Mouse (Mus musculus) left cerebral cortex, postnatal 36 days (tissue): ENCODE data around the gene Adcy7. TPM values are rescaled to one million over a fixed set of nuclear protein-coding genes. Genes with fewer than 3 reads are reported as not detected.

Experiments used
- DNase-seq, 2 experiments: peaks; one replicate each; pipeline ENCODE4 v3.0.0; 2021 to 2022; ENCODE audit warnings: low spot score in 2 of 2, mixed read lengths in 1 of 2
- intact Hi-C: fragments of 180-260 bp; cut with DNase I; formaldehyde crosslinking; loops from one replicate; pipeline ENCODE4 v1.15.1; 2025
- total RNA-seq, 2 experiments: library from RNA; stranded (reverse); gene quantifications; 2 replicates each; pipeline ENCODE4 v1.2.3; 2021

Gene Adcy7
- total RNA-seq, 2 experiments from 2014 or later, result 4.7 TPM

DNA sequence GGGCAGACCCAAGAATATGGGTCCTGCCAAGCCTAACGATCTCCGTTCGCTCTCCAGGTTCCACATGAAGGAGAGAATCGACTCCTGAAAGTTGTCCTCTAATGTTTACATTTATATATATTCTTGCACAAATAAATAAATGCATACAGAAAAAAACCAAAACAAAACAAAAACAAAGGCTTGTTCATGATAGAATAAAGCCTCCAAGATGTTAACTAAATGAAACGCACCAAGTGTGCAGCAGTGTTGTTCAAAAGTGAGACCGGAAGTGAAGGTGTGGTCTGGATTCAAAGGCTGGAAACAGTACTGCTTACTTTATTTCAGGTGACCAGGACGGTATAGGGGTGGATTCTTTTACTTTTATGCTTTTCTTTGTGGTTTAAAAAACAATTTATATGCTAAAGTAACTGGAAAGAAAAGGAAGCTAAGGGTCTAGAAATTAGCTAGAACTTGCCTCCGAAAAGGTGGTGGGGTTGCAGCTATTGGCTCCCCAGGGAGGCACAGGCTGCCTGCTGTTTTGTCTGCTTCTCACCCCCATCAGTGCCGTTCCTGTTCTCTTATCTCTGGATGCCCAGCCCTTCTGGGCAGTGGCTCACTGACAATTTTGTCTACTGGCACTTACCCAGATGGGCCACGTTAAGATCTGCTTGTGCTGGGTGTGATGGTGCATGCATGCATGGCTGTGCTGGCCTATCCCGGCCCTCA is 90.4 kb downstream of the Adcy7 start:
- no peak for DNase-seq
- intact Hi-C loops, result loop anchor here (2.0 to 10.0 kb wide), 5 partner anchors 90 to 395 kb away; partner anchors contain the start of gene Nkd1

- DNase-seq, result no peak
- intact Hi-C loops, result loop anchor here (10.0 kb wide), 1 partner anchor 336 kb away; no protein-coding TSS in a partner anchor
Observed at GRCm38 (mm10) chr8:88369221-88369620, 97.0 kb downstream of the Adcy7 start.

DNA sequence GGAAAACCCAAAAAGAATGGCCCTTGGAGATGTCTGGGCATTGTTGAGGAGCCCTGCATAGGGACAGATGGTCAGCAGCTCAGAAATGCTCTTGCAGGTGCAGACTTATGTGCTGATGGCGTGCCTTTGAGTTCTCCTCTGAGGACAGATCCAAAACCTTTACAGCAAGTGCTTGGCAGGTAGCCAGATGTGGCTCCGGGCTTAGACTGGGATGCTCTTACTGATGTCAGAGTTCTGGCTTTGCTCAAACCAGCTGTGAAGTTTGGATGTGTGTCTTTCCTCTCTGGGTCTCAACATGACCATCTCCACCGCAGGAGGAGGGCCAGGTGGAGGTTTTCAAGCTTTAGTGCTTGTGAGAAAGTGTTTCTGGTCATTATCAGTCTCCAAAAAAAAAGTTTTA is 97.6 kb downstream of the Adcy7 start:
- no peak for DNase-seq
- intact Hi-C loops, result loop anchor here (10.0 kb wide), 1 partner anchor 335 kb away; no protein-coding TSS in a partner anchor

DNA sequence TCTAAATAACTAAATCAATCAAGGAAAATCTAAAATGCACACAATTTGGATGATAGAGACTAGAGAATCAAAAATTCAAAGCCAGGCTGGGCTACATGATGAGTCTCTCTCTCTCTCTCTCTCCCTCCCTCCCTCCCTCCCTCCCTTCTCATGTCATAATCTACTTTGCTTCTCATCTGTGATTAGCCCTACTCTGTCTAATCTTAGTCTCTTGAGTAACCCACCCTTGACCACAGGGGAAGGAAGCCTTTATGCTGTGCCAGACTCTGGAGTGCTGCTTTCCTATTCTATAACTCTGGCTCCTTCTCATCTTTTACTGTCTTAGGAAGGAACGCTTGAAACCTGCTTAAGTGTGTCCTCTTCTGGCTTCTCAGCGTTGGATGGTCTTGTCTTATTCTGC is 99.3 kb downstream of the Adcy7 start:
- intact Hi-C loops, result no loop called here
- DNase-seq, result no peak

- intact Hi-C loops, result no loop called here
- peak in 1 of 2 experiments; percentile 11 for DNase-seq
Observed at GRCm38 (mm10) chr8:88376836-88377582, 104.8 kb downstream of the Adcy7 start.

Other genes starting within 250 kb of the Adcy7 start
- gene Cnep1r1, start 153.6 kb upstream of the Adcy7 start, total RNA-seq, result 10 to 100 TPM; 28.7 to 33.9 TPM
- gene Heatr3, start 134.5 kb upstream of the Adcy7 start, total RNA-seq, result 10 to 100 TPM; 26.6 to 29.8 TPM
- gene Tent4b, start 73.2 kb upstream of the Adcy7 start, total RNA-seq, result 10 to 100 TPM; 36.5 to 37.9 TPM
- gene Brd7, start 89.8 kb downstream of the Adcy7 start, total RNA-seq, result 10 to 100 TPM; 48.2 to 66.4 TPM
- gene Nkd1, start 249.0 kb downstream of the Adcy7 start, total RNA-seq, result 10 to 100 TPM; 18.8 to 18.9 TPM